Mouse (Mus musculus) mesoderm, embryonic 11.5 days (tissue): ENCODE measurements around the gene Arsa.

ENCODE experiments used
- DNase-seq: peaks from one replicate; pipeline ENCODE4 v3.0.0-alpha.2; 2012; ENCODE audit warnings: low read depth, low spot score

Arsa gene

GRCm38 (mm10) chr15:89477091-89477491 is at the start of gene Arsa:
Gene Arsa (minus strand): TSS chr15:89477425.
- no peak for DNase-seq

GRCm38 (mm10) chr15:89526776-89527325 is 49.6 kb upstream of the Arsa start:
- no peak for DNase-seq

- no peak for DNase-seq
These were observed 48.7 kb upstream of the Arsa start for GRCm38 (mm10) chr15:89525896-89526295.

- DNase-seq, result no peak
These were observed 48.2 kb upstream of the Arsa start for GRCm38 (mm10) chr15:89525464-89525863.

GRCm38 (mm10) chr15:89524611-89525415 is 47.6 kb upstream of the Arsa start:
- no peak for DNase-seq

- DNase-seq, result no peak
These were observed 46.9 kb upstream of the Arsa start for GRCm38 (mm10) chr15:89524001-89524571.

- DNase-seq, result no peak
These were observed 46.1 kb upstream of the Arsa start for GRCm38 (mm10) chr15:89523283-89523832.

- DNase-seq, result no peak
These were observed 45.5 kb upstream of the Arsa start for GRCm38 (mm10) chr15:89522566-89523282.

- DNase-seq, result no peak
These were observed 44.7 kb upstream of the Arsa start for GRCm38 (mm10) chr15:89521951-89522350.

GRCm38 (mm10) chr15:89512679-89513078 is 35.5 kb upstream of the Arsa start:
- no peak for DNase-seq

GRCm38 (mm10) chr15:89507751-89508150 is 30.5 kb upstream of the Arsa start:
- DNase-seq, result no peak

GRCm38 (mm10) chr15:89504838-89505237 is 27.6 kb upstream of the Arsa start:
- no peak for DNase-seq

- DNase-seq, result no peak
These were observed 24.1 kb upstream of the Arsa start for GRCm38 (mm10) chr15:89501321-89501720.

GRCm38 (mm10) chr15:89500221-89500791 is 23.1 kb upstream of the Arsa start:
- DNase-seq, result peak; percentile 56

GRCm38 (mm10) chr15:89499784-89500220 is 22.6 kb upstream of the Arsa start:
- DNase-seq, result peak; percentile 75

- peak; percentile 36 for DNase-seq
These were observed 21.9 kb upstream of the Arsa start, which contains the start of gene Shank3 for GRCm38 (mm10) chr15:89498961-89499688. Gene Shank3 (plus strand): TSS chr15:89499623.

GRCm38 (mm10) chr15:89498049-89498960 is 21.1 kb upstream of the Arsa start:
- DNase-seq, result peak; percentile 29

GRCm38 (mm10) chr15:89497391-89498048 is 20.3 kb upstream of the Arsa start:
- peak; percentile 30 for DNase-seq

GRCm38 (mm10) chr15:89496841-89497240 is 19.6 kb upstream of the Arsa start:
- DNase-seq, result no peak
